Mouse (Mus musculus) adrenal gland, postnatal 14 days (tissue): ENCODE results near the gene Cds1. TPM values are rescaled to one million over a fixed set of nuclear protein-coding genes. Genes with fewer than 3 reads are reported as not detected.
A peak's percentile ranks its signal among the peaks of the same experiment; 100 is the strongest.
"Not testable (repeated sequence)": the region's sequence is repeated elsewhere in the genome, so short reads cannot be mapped to it uniquely, and the experiment has no call there.

ENCODE experiments used
- DNase-seq: peaks from one replicate; pipeline ENCODE4 v3.0.0; 2021; ENCODE audit warnings: mixed read lengths
- total RNA-seq: library from RNA; stranded (reverse); gene quantifications from 2 replicates; pipeline ENCODE4 v1.2.3, GENCODE M21; 2021

The Cds1 gene
- total RNA-seq, 1 experiment from 2014 or later: 11.0 TPM

DNA sequence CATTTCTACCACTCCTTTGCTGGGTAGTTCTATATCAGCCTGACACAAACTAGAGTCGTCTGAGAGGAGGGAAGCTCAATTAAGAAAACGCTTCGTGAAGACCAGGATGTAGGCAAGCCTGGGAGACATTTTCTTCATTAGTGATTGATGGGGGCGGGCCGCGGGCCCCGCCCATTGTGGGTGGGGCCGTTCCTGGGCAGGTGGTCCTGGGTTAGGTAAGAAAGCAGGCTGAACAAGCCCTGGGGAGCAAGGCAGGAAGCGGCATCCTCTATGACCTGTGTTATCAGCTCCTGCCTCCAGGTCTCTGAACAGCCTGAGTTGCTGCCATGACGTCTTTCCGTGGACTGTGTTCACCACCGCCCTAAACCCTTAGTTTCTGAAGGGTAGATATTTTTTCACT is 62.5 kb downstream of the Cds1 start:
- DNase-seq: no peak

DNA sequence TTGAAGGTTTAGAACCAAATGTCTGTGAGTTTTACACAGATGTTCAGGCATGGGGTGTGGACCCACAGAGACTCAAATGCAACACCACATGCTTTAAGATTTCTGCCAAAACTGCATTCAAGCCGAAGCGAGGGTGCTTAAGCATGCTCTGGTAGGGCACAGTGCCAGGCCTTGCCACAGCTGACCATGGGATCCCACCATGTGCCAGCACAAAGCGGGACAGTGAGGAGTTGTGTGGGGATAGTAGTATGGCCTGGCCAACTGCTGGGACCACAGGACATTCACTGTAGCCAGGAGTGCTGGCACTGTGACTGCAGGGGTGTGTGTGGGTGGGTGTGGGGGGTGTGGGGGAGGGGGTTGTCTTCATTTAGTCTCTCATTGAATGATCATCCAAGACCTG is 64.0 kb downstream of the Cds1 start:
- DNase-seq: peak; percentile 37

DNA sequence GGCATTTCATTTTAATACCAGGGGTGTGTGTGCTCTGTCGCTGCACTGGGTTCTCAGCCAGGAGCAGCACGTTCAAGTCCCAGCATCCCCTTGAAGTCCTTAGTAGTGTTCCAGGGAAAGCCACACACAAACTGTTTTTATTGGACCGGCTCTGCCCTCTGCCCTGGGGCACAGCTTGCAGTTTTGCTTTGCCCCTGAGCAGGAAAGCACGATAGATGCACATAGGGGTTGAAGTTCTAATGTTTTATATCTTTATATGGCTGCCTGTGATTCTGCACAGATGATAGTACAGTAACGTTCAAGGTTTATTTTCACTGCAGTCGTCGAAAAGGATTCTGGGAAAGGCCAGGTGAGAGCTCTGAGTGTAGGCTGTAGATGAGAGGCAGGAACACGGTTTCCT is 65.2 kb downstream of the Cds1 start:
- DNase-seq: no peak

DNA sequence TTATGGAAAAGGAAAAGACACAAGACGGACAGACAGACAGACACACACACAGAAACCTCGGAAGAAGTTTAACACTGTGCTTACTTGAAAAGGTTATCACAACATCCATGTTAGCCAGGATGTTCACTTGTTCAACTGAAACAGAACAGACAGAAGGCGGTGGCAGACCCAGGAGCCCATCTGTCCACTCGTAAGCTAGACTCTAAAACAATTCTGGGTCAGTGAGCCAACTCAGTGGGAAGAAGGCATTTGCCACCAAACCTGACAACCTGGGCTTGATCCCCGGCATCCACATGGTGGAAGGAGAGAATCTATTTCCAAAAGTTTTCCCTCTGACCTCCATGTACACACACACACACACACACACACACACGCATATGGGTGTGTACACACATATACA is 67.1 kb downstream of the Cds1 start:
- no peak for DNase-seq

DNA sequence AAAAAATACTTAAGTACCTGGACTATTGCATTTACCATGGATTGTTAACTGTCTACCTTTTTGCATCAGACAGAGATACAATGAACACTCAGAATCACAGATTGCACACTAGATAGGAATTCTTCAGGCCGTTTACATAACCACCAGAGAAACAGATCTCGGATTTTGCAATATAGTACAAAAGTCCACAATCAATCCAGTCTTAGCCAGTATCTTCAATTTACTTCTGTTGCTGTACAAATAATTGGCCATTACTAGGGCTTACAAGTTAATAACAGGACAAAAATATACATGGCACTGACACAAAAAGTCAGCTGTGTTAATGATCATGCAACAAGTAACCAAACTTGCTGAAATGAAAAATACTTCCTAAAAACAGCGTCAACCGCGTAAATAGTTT is 68.1 kb downstream of the Cds1 start:
- DNase-seq: no peak

DNA sequence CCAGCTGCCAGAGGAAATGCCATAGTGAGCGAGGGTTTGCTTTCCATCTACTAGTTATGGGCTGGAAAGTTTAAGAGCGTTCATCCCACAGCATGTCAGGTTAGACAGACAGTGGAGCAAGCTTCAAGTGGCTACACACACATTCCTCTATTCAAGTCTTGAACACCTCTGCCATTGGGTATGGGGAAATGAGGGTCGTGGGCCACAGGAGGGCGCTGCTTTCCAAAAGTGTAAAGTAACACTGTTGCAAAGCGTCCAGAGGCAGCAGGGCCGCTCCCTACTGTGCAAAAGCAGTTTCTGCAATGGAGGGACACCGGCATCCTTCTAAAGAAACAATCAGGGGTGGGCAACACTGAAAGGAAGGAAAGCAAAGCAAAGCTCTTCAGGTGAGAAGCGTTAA is 68.9 kb downstream of the Cds1 start:
- DNase-seq: no peak

DNA sequence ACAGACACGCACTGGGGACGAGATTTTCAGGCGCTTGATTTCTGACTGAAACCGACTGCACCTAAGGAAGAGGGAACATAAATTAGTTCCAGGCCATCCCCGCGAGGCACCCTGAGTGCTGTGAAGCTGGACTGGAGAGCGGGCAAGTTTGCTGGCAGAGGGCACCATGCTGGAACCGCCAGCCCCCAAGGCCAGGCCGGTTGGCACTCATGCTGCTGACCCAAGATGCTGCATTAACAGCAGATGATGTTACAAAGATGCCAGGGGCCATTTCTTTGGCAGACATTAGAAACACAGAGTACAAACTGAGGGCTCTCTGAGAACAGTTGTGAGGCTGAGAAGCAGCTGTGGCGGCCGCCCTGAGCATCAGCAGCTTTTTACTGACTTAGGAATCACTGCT is 71.3 kb downstream of the Cds1 start:
- DNase-seq: no peak

DNA sequence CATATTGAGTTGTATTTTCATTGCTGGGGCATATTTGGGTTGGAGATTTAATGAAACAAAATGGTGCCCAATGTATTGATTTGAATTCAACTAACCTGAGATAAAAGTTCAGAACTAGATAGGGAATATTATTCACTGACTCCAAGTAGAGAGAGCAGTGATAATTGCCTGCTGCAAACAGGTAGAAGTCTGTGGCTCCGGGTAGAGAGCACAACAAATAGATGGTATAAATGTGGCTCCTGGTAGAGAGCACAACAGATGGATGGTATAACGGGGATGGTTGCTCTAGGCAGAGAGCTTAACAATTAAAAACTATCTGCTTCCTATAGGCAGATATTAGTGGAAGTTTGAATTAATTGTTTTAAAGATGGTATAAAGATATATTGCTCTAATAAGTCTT is 72.7 kb downstream of the Cds1 start:
- not testable (repeated sequence) for DNase-seq

DNA sequence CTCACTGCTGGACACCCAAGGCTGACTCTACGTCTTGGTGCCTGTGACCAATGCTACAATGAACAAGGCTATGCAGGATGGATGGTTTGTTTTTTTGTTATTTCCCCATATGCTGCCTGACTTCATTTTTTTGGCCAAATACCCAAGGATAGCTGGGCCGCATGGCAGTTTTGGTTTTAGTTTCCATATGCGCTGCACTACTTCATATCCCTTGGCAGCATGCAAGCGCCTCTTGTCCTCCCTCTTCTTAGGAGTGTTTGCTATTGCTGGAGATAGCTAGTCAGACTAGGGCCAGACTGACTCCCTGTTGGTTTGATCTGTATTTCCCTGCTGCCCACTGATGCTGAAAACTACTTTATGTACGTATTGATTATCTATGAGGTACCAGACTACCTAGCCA is 75.5 kb downstream of the Cds1 start:
- no peak for DNase-seq

DNA sequence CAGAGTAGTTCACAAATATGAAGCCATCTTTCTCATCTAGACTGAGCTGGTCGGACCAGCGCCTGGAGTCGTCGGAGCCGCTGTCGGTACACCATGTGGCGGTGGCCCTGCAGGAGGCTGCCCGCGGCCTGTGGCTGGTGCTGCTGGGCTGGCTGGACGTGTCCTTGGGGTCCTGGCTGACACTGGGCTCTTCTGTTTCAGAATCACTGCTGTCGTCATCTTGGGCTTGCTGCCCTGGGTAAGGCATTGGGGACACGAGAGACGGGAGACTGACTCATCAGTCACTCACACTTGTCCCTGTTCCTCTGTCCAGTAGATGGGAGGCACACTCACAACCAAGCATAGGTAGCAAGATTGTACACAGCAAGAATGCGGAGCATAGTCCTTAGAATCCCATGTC is 80.1 kb downstream of the Cds1 start:
- DNase-seq: peak; percentile 90

DNA sequence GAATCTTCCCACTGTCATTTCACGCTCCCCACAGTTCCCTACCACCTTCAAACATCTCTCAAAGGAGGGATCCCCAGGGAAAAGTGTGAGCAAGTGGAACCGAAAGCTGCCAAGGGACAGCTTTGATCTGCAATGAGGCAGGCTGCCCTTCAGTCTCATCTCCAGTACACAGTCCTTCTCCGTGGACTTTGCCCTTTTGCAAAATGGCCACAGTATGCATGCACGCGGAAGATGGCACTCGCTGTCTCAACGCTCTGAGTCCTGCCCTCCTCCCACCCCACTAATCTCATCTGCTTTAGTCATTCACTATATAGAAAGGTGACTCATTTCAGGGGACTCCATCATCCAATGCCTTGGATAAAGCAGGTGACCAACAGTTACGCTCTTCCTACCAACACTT is 81.0 kb downstream of the Cds1 start:
- no peak for DNase-seq

DNA sequence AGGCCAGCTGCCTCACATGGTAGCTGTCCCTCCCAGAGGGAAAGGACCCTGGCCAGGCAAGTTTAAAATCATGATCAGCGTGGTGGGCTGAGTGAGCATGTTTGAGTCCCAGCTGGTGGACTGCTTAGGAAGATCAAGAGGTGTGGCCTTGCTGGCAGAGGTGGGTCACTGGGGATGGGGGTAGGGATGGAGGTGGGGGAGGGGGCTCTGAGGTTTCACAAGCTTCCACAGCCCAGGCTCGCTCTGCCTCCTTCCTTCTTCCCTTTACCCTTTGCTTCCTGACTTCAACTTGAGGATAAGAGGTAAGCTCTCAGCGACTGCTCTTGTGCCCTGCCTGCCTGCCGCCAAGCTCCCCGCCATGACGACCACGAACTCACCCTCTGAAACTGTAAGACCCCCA is 82.4 kb downstream of the Cds1 start:
- DNase-seq: no peak

DNA sequence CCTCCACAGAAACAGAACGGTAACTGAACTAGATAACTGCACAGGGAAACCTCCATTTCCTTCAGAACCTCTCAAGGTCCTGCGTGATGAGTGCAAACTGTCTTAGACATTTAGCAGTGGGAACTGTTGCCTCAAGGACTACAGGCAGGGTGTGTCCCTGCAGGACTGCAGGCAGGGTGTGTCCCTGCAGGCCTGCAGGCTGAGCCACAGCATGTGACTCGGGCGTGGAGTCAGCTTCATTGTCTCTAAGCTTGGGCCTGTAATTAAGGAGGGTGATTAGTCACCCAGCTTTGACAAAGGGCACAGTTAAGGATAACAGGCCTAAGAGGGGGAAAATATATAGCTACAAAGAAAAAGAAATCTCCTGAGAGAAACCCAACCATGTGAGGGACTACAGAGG is 82.8 kb downstream of the Cds1 start:
- no peak for DNase-seq

DNA sequence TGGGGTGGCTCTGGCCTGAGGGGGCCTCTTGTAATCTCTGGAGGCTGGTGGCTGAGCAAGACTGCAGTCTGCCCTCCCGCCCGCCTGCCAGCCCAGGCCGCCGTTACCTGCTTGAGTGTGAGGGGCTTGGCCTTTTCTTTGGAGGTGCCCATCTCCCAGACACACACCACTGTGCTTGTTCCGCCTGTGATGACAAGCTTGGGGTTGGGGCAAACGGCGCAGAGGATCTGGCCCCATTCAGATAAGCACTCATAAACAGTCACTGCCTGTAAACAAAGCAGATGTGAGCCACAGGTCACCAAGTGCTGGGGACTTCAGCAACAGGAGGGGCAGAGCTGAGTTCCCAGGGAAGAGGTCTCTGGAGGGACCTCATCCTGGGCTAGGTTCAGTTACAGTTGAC is 86.2 kb downstream of the Cds1 start:
- DNase-seq: no peak

DNA sequence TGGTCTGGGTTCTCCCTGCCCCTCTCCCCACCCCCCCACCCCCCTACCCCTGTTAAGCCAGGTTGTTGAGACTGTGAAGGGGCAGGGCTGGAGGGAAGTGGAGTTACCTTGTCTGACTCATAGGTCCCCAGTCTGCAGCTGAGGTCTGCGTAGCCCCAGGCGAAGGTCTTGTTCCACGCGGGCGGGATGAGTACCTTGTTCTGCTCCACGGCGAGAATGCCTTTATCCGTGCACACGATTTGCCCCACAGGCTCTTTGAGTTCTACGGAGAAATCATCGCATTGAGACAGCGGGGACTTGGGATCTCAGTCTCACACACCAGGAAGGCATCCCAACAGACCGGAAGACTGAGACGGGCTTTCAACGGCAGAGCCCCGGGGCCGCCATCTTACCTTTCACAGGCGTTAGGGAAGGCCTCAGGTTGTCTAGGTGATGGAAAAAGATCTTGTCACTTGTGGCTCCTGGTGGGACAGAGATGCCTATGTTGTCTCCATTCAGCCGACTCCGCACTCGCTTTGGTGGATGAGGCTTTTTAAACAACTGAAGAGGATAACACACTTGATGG is 87.3 kb downstream of the Cds1 start:
- no peak for DNase-seq

DNA sequence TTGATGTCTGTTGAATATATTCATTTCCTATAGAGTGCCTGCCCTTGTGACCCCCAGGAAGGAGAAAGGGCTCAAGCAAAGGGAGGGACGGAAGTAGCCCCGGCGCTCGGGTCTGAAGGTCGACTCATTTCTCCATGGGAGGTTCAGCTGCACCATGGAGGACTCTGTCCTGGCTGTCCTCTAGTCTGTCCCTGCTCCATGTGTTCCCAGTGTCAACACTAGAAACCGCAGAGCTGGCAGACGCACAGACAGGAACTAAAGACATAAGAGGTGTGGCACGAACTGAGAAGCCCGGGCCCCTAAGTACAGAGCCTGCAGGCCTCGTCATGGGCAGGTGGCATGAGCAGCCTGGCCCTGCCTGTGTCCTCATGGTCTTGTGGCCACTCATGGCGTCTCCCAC is 89.2 kb downstream of the Cds1 start:
- no peak for DNase-seq

DNA sequence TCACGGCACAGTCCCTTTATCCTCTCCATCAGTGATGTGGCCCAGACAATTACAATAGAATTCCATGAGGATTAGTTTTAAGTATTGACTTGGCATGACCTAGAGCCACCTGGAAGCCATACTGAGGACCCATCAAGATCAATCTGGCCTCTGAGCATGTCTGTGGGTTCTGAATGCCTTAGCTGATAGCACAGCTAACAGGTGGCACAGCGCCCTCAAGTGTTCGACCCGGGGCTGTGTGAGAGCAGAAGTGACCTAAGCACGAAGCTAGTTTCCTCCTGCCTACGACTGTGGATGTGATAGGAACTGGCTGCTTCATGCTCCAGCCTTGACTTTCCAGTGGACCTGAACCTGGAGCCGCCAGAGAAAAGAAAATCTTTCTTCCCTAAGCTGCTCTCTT is 89.7 kb downstream of the Cds1 start:
- DNase-seq: peak; percentile 50

DNA sequence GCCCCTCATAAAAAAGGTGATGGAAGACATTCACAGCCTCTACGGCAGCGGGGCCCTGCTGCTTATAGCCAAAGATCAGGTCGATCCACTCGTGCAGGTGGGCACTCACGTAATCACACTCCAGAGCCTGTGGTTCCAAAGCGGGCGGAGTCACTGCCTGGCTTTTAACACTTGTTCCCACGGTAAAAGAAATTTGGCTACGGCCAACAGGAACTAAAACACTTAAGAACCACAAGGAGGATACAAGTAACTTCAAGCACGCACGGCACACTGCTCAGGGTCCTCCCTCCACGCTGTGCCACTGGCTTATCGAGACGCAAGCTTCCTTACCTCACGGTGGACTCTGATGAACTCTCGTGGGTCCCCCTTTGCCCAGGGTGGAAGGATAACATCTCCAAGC is 90.5 kb downstream of the Cds1 start:
- DNase-seq: no peak

DNA sequence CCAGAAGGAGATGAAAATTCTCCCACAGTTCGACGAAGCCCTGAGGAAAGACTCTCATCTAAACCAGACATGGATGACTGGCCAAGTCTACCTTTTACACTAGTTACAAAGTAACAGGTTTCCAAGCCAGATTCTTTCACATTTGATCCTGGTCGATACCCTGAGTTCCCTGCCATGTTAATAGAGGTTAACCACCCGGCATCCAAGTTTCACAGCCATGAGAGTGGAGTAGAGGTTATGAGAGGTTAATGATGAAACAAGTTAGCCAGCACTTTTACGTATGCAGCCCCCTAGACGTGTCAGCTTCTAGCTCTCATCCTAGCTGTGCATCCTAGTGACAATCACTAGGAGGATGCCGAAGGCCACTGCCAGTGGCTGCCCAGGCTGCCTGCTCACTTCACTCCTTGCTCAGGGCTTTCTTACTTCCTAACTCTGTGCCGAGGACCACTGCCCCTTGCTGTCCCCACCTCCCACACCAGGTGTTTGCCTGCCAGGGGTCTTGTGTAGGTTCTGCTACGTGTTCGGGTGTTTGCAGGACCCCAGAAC is 94.0 kb downstream of the Cds1 start:
- no peak for DNase-seq

DNA sequence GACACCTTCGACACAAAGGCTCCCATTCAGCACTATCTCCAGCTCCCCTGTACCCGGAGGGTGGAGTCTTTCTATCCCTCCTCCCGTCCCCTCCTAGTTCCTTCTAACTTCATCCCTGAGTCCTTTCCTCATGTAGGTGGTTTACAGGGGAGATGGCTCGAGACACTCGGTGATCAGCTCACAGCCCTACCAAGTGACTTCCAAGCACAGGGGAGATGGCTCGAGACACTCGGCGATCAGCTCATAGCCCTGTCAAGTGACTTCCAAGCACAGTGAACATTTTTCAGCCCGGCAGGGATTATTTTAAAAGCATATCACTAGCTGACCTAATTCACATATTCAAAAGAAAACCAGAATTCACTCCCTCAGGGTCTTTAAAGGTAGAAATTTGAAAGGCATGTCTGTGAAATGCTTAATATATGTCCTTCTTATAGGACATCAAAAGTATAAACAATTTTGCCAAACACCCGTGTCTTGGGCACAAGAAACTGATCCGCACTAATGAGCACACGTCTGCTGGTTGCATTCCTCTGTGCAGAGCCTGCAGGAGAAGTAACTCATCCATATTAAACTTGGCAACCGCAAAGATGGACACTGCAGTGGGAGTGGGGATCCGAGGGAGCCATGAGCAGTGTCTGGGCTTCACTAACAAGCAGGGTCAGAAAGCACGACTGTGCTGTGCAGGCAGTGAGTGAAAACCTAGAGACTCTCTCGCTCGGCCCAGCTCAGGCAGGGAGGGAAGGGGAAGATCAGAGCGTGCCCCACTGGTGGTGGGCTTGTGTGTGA is 97.0 kb downstream of the Cds1 start:
- DNase-seq: no peak

DNA sequence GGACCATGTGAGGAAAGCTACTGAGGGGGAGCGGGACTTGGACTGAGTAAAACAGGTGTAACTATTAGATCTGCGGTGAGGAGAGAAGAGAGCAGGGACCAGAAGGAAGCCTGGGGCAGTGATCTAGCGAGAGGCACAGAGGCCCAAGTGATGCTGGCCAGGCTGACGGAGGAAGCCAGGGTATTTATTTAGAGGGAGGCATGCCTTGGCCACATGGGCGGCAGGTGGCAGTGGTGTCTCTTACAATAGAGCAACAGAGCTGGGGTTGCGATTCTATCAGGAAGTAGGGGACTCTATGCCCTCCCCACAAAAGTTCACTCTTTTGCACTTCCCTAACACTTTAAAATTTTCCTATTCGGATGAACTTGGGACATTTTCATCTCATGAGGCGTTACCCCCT is 97.7 kb downstream of the Cds1 start:
- no peak for DNase-seq

DNA sequence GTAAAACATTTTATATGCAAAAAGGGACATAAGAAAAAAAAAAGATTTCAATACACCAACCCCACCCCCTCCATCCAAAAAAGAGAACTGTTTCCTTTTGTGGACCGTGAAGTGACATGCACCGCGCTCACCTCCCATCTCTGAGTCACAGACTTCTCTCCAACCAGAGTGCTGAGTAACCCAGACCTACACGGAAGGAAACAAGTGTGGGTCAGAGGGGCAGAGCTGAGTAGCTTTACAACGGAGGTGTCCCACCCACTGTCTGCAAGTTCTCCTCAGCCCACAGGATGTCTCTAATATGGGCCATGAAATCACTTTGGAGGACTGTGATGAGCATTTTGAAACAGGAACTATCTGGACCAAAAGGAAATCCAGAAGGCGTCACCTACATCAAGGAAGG is 99.0 kb downstream of the Cds1 start:
- no peak for DNase-seq

DNA sequence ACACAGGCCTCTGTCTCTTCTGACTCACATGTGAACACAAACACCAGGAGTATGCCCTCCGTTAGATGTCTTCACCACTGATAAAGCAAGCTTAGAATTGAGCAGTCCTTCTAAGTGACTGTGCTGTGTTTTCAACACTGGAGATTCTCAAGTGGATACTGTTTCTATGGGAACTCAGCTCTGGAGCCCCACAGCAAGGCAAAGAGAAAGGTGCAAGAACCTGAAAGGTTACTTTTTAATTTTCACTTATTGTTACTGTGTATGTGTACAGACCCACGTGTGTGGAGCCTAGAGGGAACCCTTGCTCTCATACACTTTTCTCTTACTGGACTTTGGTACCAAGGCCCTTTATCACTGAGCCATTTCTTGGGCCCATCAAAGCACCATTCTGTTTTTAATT is 101.8 kb downstream of the Cds1 start:
- DNase-seq: no peak
